In genomic region chr3:145758561-145759378, GRCm38 (mm10) we compare ENCODE assay signal across 8 mouse cellular contexts. TPM values are rescaled to one million over a fixed set of nuclear protein-coding genes. Genes with fewer than 3 reads are reported as not detected.
DNase-seq lines count a peak whose midpoint lies in the region; ATAC-seq lines count a peak whose summit lies in the region.

Ddah1 (plus strand) TSS chr3:145758675.

- intact Hi-C loops in heart, postnatal 10 days (cut with DNase I): loop anchor here (5.0 kb wide), 2 partner anchors 59 to 139 kb away; no protein-coding TSS in a partner anchor

- peak; percentile 94 for ATAC-seq in forebrain, embryonic 16.5 days
- ATAC-seq in liver, embryonic 16.5 days (ENCODE audit: low read depth): peak; percentile 63

- DNase-seq in ES-CJ7 (ENCODE audit: low read depth, low spot score): peak; percentile 43
- DNase-seq in cerebellum, adult 11 months: peak; percentile 53
- peak; percentile 69 to 78 for DNase-seq in heart, postnatal 10 days
- DNase-seq in large intestine, adult 2 months (ENCODE audit: low read depth, low spot score): no peak
- peak; percentile 60 for DNase-seq in ovary, adult 18-20 months (ENCODE audit: low spot score)
- no peak for DNase-seq in natural killer cell, adult 2 months (ENCODE audit: low spot score in 2 of 2)

- H3K4me2 ChIP-seq in forebrain, embryonic 16.5 days (ENCODE audit: low read length): peak within 1 kb of the TSS; percentile 98
- H3K4me2 ChIP-seq in liver, embryonic 16.5 days (ENCODE audit: low read depth, low read length): peak within 1 kb of the TSS; percentile 56

- peak within 1 kb of the TSS; percentile 86 for H3K9ac ChIP-seq in forebrain, embryonic 16.5 days (replicated peaks; ENCODE audit: low read depth, low read length)
- H3K9ac ChIP-seq in liver, embryonic 16.5 days (ENCODE audit: low read depth, low read length): peak within 1 kb of the TSS; percentile 66

- H3K4me3 ChIP-seq in forebrain, embryonic 16.5 days (replicated peaks; ENCODE audit: low read length): peak within 1 kb of the TSS; percentile 78
- H3K4me3 ChIP-seq in liver, embryonic 16.5 days (ENCODE audit: low read depth, low read length): peak within 1 kb of the TSS; percentile 63

- H3K27me3 ChIP-seq in forebrain, embryonic 16.5 days (replicated peaks; ENCODE audit: control insufficient read depth, insufficient read depth, low read length): no peaks in the 10 kb centered on the region
- peaks cover 19% of the 10 kb centered on the region for H3K27me3 ChIP-seq in liver, embryonic 16.5 days (ENCODE audit: control insufficient read depth, insufficient read depth, low read depth, low read length)

- under 1% methylated on average over 97 of the region's 97 CpGs for WGBS in forebrain, embryonic 16.5 days
- WGBS in large intestine, adult 2 months: under 1% methylated on average over 97 of the region's 97 CpGs
- WGBS in liver, embryonic 16.5 days (ENCODE audit: insufficient replicate concordance): under 1% methylated on average over 97 of the region's 97 CpGs

- H3K9me3 ChIP-seq in forebrain, embryonic 16.5 days (ENCODE audit: control insufficient read depth, low read length): no peaks in the 10 kb centered on the region
- H3K9me3 ChIP-seq in liver, embryonic 16.5 days (replicated peaks; ENCODE audit: control insufficient read depth, low read length): no peaks in the 10 kb centered on the region

- peak within 1 kb of the TSS; percentile 84 for H3K27ac ChIP-seq in forebrain, embryonic 16.5 days (ENCODE audit: low read length)
- H3K27ac ChIP-seq in liver, embryonic 16.5 days (ENCODE audit: low read length): peak within 1 kb of the TSS; percentile 84

- H3K4me1 ChIP-seq in forebrain, embryonic 16.5 days (replicated peaks; ENCODE audit: control insufficient read depth, insufficient read depth, low read length): peaks cover 28% of the 10 kb centered on the region
- peaks cover 6% of the 10 kb centered on the region; the same call in 1 of the 2 replicates for H3K4me1 ChIP-seq in liver, embryonic 16.5 days (ENCODE audit: control insufficient read depth, low read depth, low read length)

- no peaks in the 10 kb centered on the region for H3K36me3 ChIP-seq in forebrain, embryonic 16.5 days (ENCODE audit: control insufficient read depth, insufficient read depth)
- H3K36me3 ChIP-seq in liver, embryonic 16.5 days (ENCODE audit: control insufficient read depth, insufficient read depth): no peaks in the 10 kb centered on the region

RNA-seq across cellular contexts. Expression of gene Ddah1, which starts in this region (rescaled TPM):
- polyA plus RNA-seq in forebrain, embryonic 16.5 days (2015; fragmentation: Nextera tagmentation; extraction: Ambion mirVana): 145 and 150 TPM in 2 replicates
- total RNA-seq in heart, postnatal 10 days (2021): 10 to 100 TPM; 10.6 to 13.6 TPM
- polyA plus RNA-seq in large intestine, adult 2 months (2012; rRNA removed): 9.4 and 25.1 TPM in 2 replicates
- 37.9 and 44.7 TPM in 2 replicates for polyA plus RNA-seq in liver, embryonic 16.5 days (2015; fragmentation: Nextera tagmentation; extraction: Ambion mirVana)

Comparison
In these comparisons a context has a peak if more than half of its experiments do, and no peak if none do; other contexts are left out.
1. DNase-seq: peak in ES-CJ7 (single experiment), cerebellum, adult 11 months (single experiment), heart, postnatal 10 days (2 of 2) and ovary, adult 18-20 months (single experiment); none in large intestine, adult 2 months (single experiment) and natural killer cell, adult 2 months (0 of 2).